Mouse (Mus musculus): ENCODE measurements around the gene Mymx. TPM values are rescaled to one million over a fixed set of nuclear protein-coding genes. Genes with fewer than 3 reads are reported as not detected.
"Not testable (repeated sequence)": the region's sequence is repeated elsewhere in the genome, so short reads cannot be mapped to it uniquely, and the experiment has no call there.

The Mymx gene
- polyA plus RNA-seq, 1 experiment = 5.8 TPM

- 74% methylated on average over 3 of the region's 3 CpGs for WGBS
- Histone ChIP-seq H3K36me3 (ENCODE audit: control insufficient read depth, insufficient read depth, low read length) (no peaks in the 10 kb centered on the region), H3K4me1 (ENCODE audit: control insufficient read depth, insufficient read depth, insufficient read length, low read length) (peaks cover 24% of the 10 kb centered on the region), H3K27ac (ENCODE audit: insufficient read depth, low read depth, low read length) (no peak overlapping the region), H3K27me3 (ENCODE audit: control insufficient read depth, insufficient read depth, low read length) (no peaks in the 10 kb centered on the region), H3K4me3 (ENCODE audit: low read depth, low read length) (no peak overlapping the region)
- TF ChIP-seq POLR2A (IDR thresholded peaks at IDR 0.05; ENCODE audit: low read depth, low read length) (no peak), CTCF (IDR thresholded peaks at IDR 0.05; ENCODE audit: extremely low read depth, insufficient read length, insufficient replicate concordance, low read depth, low read length) (no peak)
These were observed 29.1 kb upstream of the Mymx start for GRCm38 (mm10) chr17:45630992-45631391.

GRCm38 (mm10) chr17:45629861-45630694, 28.2 kb upstream of the Mymx start:
- 3% methylated on average over 34 of the region's 34 CpGs for WGBS
- H3K27ac ChIP-seq (ENCODE audit: insufficient read depth, low read depth, low read length) = peak overlapping the region; percentile 6
- TF ChIP-seq POLR2A (IDR thresholded peaks at IDR 0.05; ENCODE audit: low read depth, low read length) = no peak
- TF ChIP-seq CTCF (IDR thresholded peaks at IDR 0.05; ENCODE audit: extremely low read depth, insufficient read length, insufficient replicate concordance, low read depth, low read length) = peak; percentile 11; the same call in 1 of the 2 replicates

GRCm38 (mm10) chr17:45628885-45629855, 27.3 kb upstream of the Mymx start:
- H3K36me3 ChIP-seq (ENCODE audit: control insufficient read depth, insufficient read depth, low read length) = no peaks in the 10 kb centered on the region
- no peaks in the 10 kb centered on the region for H3K27me3 ChIP-seq (ENCODE audit: control insufficient read depth, insufficient read depth, low read length)
- no peak for TF ChIP-seq POLR2A (IDR thresholded peaks at IDR 0.05; ENCODE audit: low read depth, low read length)
- TF ChIP-seq CTCF (IDR thresholded peaks at IDR 0.05; ENCODE audit: extremely low read depth, insufficient read length, insufficient replicate concordance, low read depth, low read length) = peak; percentile 5; the same call in 1 of the 2 replicates
- H3K27ac ChIP-seq (ENCODE audit: insufficient read depth, low read depth, low read length) = peak overlapping the region; percentile 57
- peaks cover 24% of the 10 kb centered on the region for H3K4me1 ChIP-seq (ENCODE audit: control insufficient read depth, insufficient read depth, insufficient read length, low read length)
- WGBS = 41% methylated on average over 13 of the region's 13 CpGs
- H3K4me3 ChIP-seq (ENCODE audit: low read depth, low read length) = no peak overlapping the region

More at GRCm38 (mm10) chr17:45629861-45630694, 28.2 kb upstream of the Mymx start:
- peaks cover 24% of the 10 kb centered on the region for H3K4me1 ChIP-seq (ENCODE audit: control insufficient read depth, insufficient read depth, insufficient read length, low read length)
- peak overlapping the region; percentile 32 for H3K4me3 ChIP-seq (ENCODE audit: low read depth, low read length)
- no peaks in the 10 kb centered on the region for H3K36me3 ChIP-seq (ENCODE audit: control insufficient read depth, insufficient read depth, low read length)
- no peaks in the 10 kb centered on the region for H3K27me3 ChIP-seq (ENCODE audit: control insufficient read depth, insufficient read depth, low read length)

GRCm38 (mm10) chr17:45628160-45628559, 26.3 kb upstream of the Mymx start:
- H3K27ac ChIP-seq (ENCODE audit: insufficient read depth, low read depth, low read length) = no peak overlapping the region
- 66% methylated on average over 3 of the region's 3 CpGs for WGBS
- H3K4me3 ChIP-seq (ENCODE audit: low read depth, low read length) = no peak overlapping the region
- H3K27me3 ChIP-seq (ENCODE audit: control insufficient read depth, insufficient read depth, low read length) = no peaks in the 10 kb centered on the region
- no peaks in the 10 kb centered on the region for H3K36me3 ChIP-seq (ENCODE audit: control insufficient read depth, insufficient read depth, low read length)
- no peak for TF ChIP-seq POLR2A (IDR thresholded peaks at IDR 0.05; ENCODE audit: low read depth, low read length)
- no peak for TF ChIP-seq CTCF (IDR thresholded peaks at IDR 0.05; ENCODE audit: extremely low read depth, insufficient read length, insufficient replicate concordance, low read depth, low read length)
- peaks cover 24% of the 10 kb centered on the region for H3K4me1 ChIP-seq (ENCODE audit: control insufficient read depth, insufficient read depth, insufficient read length, low read length)

GRCm38 (mm10) chr17:45626577-45627134, 24.8 kb upstream of the Mymx start:
- no peak overlapping the region for H3K27ac ChIP-seq (ENCODE audit: insufficient read depth, low read depth, low read length)
- H3K4me1 ChIP-seq (ENCODE audit: control insufficient read depth, insufficient read depth, insufficient read length, low read length) = peaks cover 24% of the 10 kb centered on the region
- WGBS = 25% methylated on average over 15 of the region's 15 CpGs
- H3K4me3 ChIP-seq (ENCODE audit: low read depth, low read length) = peak overlapping the region; percentile 30
- H3K36me3 ChIP-seq (ENCODE audit: control insufficient read depth, insufficient read depth, low read length) = no peaks in the 10 kb centered on the region
- H3K27me3 ChIP-seq (ENCODE audit: control insufficient read depth, insufficient read depth, low read length) = no peaks in the 10 kb centered on the region
- TF ChIP-seq POLR2A (IDR thresholded peaks at IDR 0.05; ENCODE audit: low read depth, low read length) (no peak), CTCF (IDR thresholded peaks at IDR 0.05; ENCODE audit: extremely low read depth, insufficient read length, insufficient replicate concordance, low read depth, low read length) (peak; percentile 71; the same call in 1 of the 2 replicates)

- not testable (repeated sequence) for H3K36me3 ChIP-seq (ENCODE audit: control insufficient read depth, insufficient read depth, low read length); H3K4me3 ChIP-seq (ENCODE audit: low read depth, low read length); H3K27ac ChIP-seq (ENCODE audit: insufficient read depth, low read depth, low read length); H3K4me1 ChIP-seq (ENCODE audit: control insufficient read depth, insufficient read depth, insufficient read length, low read length); H3K27me3 ChIP-seq (ENCODE audit: control insufficient read depth, insufficient read depth, low read length)
- 82% methylated on average over 8 of the region's 8 CpGs for WGBS
These were observed 21.5 kb upstream of the Mymx start for GRCm38 (mm10) chr17:45623425-45623824.

Measured in small intestine, adult 2 months (tissue).